ENCODE assay signal across 8 mouse cellular contexts in genomic region chr7:30198481-30198971, GRCm38 (mm10). TPM values are rescaled to one million over a fixed set of nuclear protein-coding genes. Genes with fewer than 3 reads are reported as not detected.
DNase-seq lines count a peak whose midpoint lies in the region; ATAC-seq lines count a peak whose summit lies in the region.

Capns1 (minus strand) TSS chr7:30198811.

- ATAC-seq in frontal cortex, adult (ENCODE audit: low TSS enrichment) = 0 out of 2 replicates have a peak, but pooled peaks have one; percentile 60
- no peak for ATAC-seq in forebrain, embryonic 12.5 days (ENCODE audit: low FRiP score)
- ATAC-seq in hematopoietic stem cell, adult 5-6 weeks (replicated peaks in 1 of 2; ENCODE audit: insufficient read depth in 1 of 2, low FRiP score in 2 of 2, low TSS enrichment in 1 of 2, low read depth in 1 of 2, poor library complexity in 2 of 2, severe bottlenecking in 2 of 2) = peak; percentile 66 to 78

- H3K9ac ChIP-seq in forebrain, embryonic 12.5 days = no peak within 1 kb of the TSS

- no peaks in the 10 kb centered on the region for H3K36me3 ChIP-seq in forebrain, embryonic 12.5 days (replicated peaks)

- 0 out of 2 replicates have a peak, but pooled peaks cover 3% of the 10 kb centered on the region for H3K27me3 ChIP-seq in forebrain, embryonic 12.5 days

- peak within 1 kb of the TSS; percentile 20 for H3K4me2 ChIP-seq in forebrain, embryonic 12.5 days

- no peak within 1 kb of the TSS for H3K27ac ChIP-seq in forebrain, embryonic 12.5 days

- 6% methylated on average over 8 of the region's 8 CpGs for WGBS in forebrain, embryonic 12.5 days

- DNase-seq in frontal cortex, postnatal 10 days (ENCODE audit: low spot score in 2 of 2) = no peak
- peak; percentile 86 for DNase-seq in c-Kit-positive CD71-negative TER-119-negative erythroid progenitor cells, embryonic 14.5 days (ENCODE audit: low read depth)
- DNase-seq in layer of hippocampus, postnatal 10 days (ENCODE audit: low spot score in 2 of 2) = peak; percentile 53 to 68
- peak; percentile 68 for DNase-seq in lung, postnatal 14 days
- peak; percentile 76 for DNase-seq in retina, postnatal 7 days (ENCODE audit: low read depth, low spot score)

- peak within 1 kb of the TSS; percentile 12; the same call in 1 of the 2 replicates for H3K4me3 ChIP-seq in forebrain, embryonic 12.5 days (replicated peaks)

- peaks cover 11% of the 10 kb centered on the region for H3K4me1 ChIP-seq in forebrain, embryonic 12.5 days

- no peaks in the 10 kb centered on the region for H3K9me3 ChIP-seq in forebrain, embryonic 12.5 days

RNA-seq across cellular contexts. Expression of gene Capns1, which starts in this region (rescaled TPM):
- 44.5 and 51.3 TPM in 2 replicates for polyA plus RNA-seq in forebrain, embryonic 12.5 days (2016; fragmentation: Nextera tagmentation; extraction: Ambion mirVana)
- 215 and 230 TPM in 2 replicates for total RNA-seq in hematopoietic stem cell, adult 5-6 weeks (2017)
- 100 to 1,000 TPM; 215 to 229 TPM for total RNA-seq in layer of hippocampus, postnatal 10 days (2021)

Comparison
In these comparisons a context has a peak if more than half of its experiments do, and no peak if none do; other contexts are left out.
1. DNase-seq: peak in c-Kit-positive CD71-negative TER-119-negative erythroid progenitor cells, embryonic 14.5 days (single experiment), layer of hippocampus, postnatal 10 days (2 of 2), lung, postnatal 14 days (single experiment) and retina, postnatal 7 days (single experiment); none in frontal cortex, postnatal 10 days (0 of 2).